Mouse (Mus musculus) colon, adult 2 months (tissue): ENCODE data around the gene Natd1. TPM values are rescaled to one million over a fixed set of nuclear protein-coding genes. Genes with fewer than 3 reads are reported as not detected.

ENCODE experiments used
- polyA plus RNA-seq: library from polyadenylated mRNA; depleted of rRNA; stranded (reverse); fragments of >200 nt; gene quantifications from 2 replicates; pipeline ENCODE4 v1.2.3, GENCODE M21; 2012; rRNA removed

Natd1 gene
- 16.7 and 19.1 TPM in 2 replicates for polyA plus RNA-seq

GRCm38 (mm10) chr11:60914491-60914890, at the start of gene Natd1:
Natd1 (minus strand) TSS chr11:60914750.

GRCm38 (mm10) chr11:60931869-60932481, 17.4 kb upstream of the Natd1 start, which contains the start of gene Map2k3:
Map2k3 (plus strand) TSS chr11:60932033.

GRCm38 (mm10) chr11:60878675-60879294, 35.8 kb downstream of the Natd1 start, which contains the start of gene Tmem11:
Tmem11 (minus strand) TSS chr11:60879272.

Other genes starting within 250 kb of the Natd1 start
- gene Llgl1, start 215.0 kb downstream of the Natd1 start, polyA plus RNA-seq, result 52.3 and 53.9 TPM in 2 replicates
- 282 and 308 TPM in 2 replicates for gene Flii, start 187.5 kb downstream of the Natd1 start, polyA plus RNA-seq
- 17.8 and 23.9 TPM in 2 replicates for gene Mief2, start 186.4 kb downstream of the Natd1 start, polyA plus RNA-seq
- 6.1 and 6.6 TPM in 2 replicates for gene Top3a, start 137.4 kb downstream of the Natd1 start, polyA plus RNA-seq
- 7.1 and 7.4 TPM in 2 replicates for gene Smcr8, start 137.2 kb downstream of the Natd1 start, polyA plus RNA-seq
- 25.7 and 26.4 TPM in 2 replicates for gene Shmt1, start 103.0 kb downstream of the Natd1 start, polyA plus RNA-seq
- 21.7 and 25.0 TPM in 2 replicates for gene Dhrs7b, start 84.1 kb downstream of the Natd1 start, polyA plus RNA-seq
- gene Tmem11, start 35.5 kb downstream of the Natd1 start, polyA plus RNA-seq, result 72.2 and 80.5 TPM in 2 replicates
- gene Map2k3, start 17.3 kb upstream of the Natd1 start, polyA plus RNA-seq, result 35.8 and 44.1 TPM in 2 replicates
- 1.9 and 2.2 TPM in 2 replicates for gene Kcnj12, start 107.8 kb upstream of the Natd1 start, polyA plus RNA-seq
- 12.7 and 14.7 TPM in 2 replicates for gene Tnfrsf13b, start 212.0 kb upstream of the Natd1 start, polyA plus RNA-seq